Mouse (Mus musculus): ENCODE data around the gene Zfp691. TPM values are rescaled to one million over a fixed set of nuclear protein-coding genes. Genes with fewer than 3 reads are reported as not detected.

Gene Zfp691
- total and polyA plus RNA-seq, 2 experiments: 3.7 to 13.0 TPM

DNA sequence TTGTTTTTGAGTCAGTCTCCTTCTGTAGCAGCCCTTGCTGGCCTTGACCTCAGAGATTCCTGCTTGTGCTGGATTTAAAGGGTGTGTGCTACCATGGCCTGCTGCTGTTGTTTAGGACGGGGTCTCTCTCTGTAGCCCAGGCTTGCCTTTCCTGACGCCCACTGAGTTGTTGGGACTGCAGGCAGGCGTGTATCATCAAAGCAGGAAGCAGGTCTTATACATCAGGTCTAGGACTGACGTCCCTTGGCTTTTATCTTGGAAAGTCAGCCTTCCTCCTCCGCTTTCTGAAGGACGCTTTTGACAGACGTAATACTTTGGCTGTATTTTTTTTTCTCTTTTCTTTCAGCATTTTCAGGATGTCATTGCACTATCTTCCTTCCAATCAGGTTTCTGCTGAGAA is 8.1 kb downstream of the Zfp691 start:
- Histone ChIP-seq H3K27ac (replicated peaks; ENCODE audit: insufficient read depth, low read depth, low read length) (no peak overlapping the region), H3K27me3 (ENCODE audit: control insufficient read depth, insufficient read depth, low read length) (no peaks in the 10 kb centered on the region)
- WGBS: 70% methylated on average over 7 of the region's 7 CpGs

DNA sequence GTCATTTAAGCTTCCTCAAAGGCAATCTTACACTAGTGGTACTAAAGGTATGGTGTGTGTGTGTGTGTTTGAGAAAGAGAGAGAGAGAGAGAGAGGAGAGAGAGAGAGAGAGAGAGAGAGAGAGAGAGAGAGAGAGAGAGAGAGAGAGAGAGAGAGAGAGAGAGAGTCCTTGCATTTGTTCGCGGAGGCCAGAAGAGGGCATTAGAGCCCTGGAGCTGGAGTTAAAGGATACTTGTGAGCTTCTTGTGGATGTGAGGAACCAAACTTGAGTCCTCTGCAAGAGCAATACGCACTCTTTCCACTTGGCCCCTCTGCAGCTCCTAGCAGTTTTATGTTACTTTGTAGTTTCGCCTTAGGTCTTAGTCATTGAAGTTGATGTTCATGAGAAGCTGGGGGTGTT is 11.0 kb downstream of the Zfp691 start:
- DNase-seq (ENCODE audit: extremely low read depth, low read depth, low spot score): no peak
- Histone ChIP-seq H3K27me3 (ENCODE audit: control insufficient read depth, insufficient read depth, low read length) (no peaks in the 10 kb centered on the region), H3K27ac (replicated peaks; ENCODE audit: insufficient read depth, low read depth, low read length) (no peak overlapping the region), H3K4me1 (ENCODE audit: control insufficient read depth, insufficient read depth, low read length) (no peaks in the 10 kb centered on the region), H3K36me3 (ENCODE audit: control insufficient read depth, insufficient read depth, low read length) (no peaks in the 10 kb centered on the region), H3K79me2 (ENCODE audit: control insufficient read depth, insufficient read depth, low read length) (no peaks in the 10 kb centered on the region), H3K4me3 (ENCODE audit: insufficient read depth, low read depth, low read length) (no peak overlapping the region), H3K9ac (ENCODE audit: low read depth, low read length) (no peak overlapping the region)
- 83% methylated on average over 4 of the region's 4 CpGs for WGBS
- TF ChIP-seq POLR2A (IDR thresholded peaks at IDR 0.05; ENCODE audit: extremely low read depth, insufficient read depth, low read length): no peak
- no peak for TF ChIP-seq CTCF (IDR thresholded peaks at IDR 0.05; ENCODE audit: low read depth, low read length)

More for the DNA sequence above, 8.1 kb downstream of the Zfp691 start:
- no peak overlapping the region for H3K9ac ChIP-seq (ENCODE audit: low read depth, low read length)
- H3K4me1 ChIP-seq (ENCODE audit: control insufficient read depth, insufficient read depth, low read length): no peaks in the 10 kb centered on the region
- no peak overlapping the region for H3K4me3 ChIP-seq (ENCODE audit: insufficient read depth, low read depth, low read length)
- no peaks in the 10 kb centered on the region; the same call in 1 of the 2 replicates for H3K36me3 ChIP-seq (ENCODE audit: control insufficient read depth, insufficient read depth, low read length)
- no peaks in the 10 kb centered on the region for H3K79me2 ChIP-seq (ENCODE audit: control insufficient read depth, insufficient read depth, low read length)
- TF ChIP-seq POLR2A (IDR thresholded peaks at IDR 0.05; ENCODE audit: extremely low read depth, insufficient read depth, low read length) (no peak), CTCF (IDR thresholded peaks at IDR 0.05; ENCODE audit: low read depth, low read length) (no peak)
- no peak for DNase-seq (ENCODE audit: extremely low read depth, low read depth, low spot score)

DNA sequence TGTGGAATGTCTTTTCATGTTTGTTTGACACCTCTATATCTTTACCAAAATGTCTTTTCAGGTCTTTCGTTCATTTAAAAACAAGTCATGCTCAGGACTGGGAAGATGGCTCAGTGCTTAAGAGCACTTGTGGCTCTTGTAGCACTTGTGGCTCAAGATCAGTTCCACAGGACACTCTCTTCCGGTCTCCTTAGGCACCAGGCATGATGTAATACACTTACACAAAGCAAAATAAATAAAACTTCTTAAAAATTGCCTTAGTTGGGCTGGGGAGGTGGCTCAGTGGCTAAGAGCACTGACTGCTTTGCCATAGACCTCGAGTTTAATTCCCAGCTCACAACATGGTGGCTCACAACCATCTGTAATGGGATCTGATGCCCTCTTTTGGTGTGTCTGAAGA is 12.6 kb downstream of the Zfp691 start:
- H3K36me3 ChIP-seq (ENCODE audit: control insufficient read depth, insufficient read depth, low read length): no peaks in the 10 kb centered on the region
- H3K27ac ChIP-seq (replicated peaks; ENCODE audit: insufficient read depth, low read depth, low read length): no peak overlapping the region
- H3K9ac ChIP-seq (ENCODE audit: low read depth, low read length): no peak overlapping the region
- H3K79me2 ChIP-seq (ENCODE audit: control insufficient read depth, insufficient read depth, low read length): no peaks in the 10 kb centered on the region
- no peak for TF ChIP-seq POLR2A (IDR thresholded peaks at IDR 0.05; ENCODE audit: extremely low read depth, insufficient read depth, low read length)
- TF ChIP-seq CTCF (IDR thresholded peaks at IDR 0.05; ENCODE audit: low read depth, low read length): no peak
- no peaks in the 10 kb centered on the region for H3K4me1 ChIP-seq (ENCODE audit: control insufficient read depth, insufficient read depth, low read length)
- no peaks in the 10 kb centered on the region for H3K27me3 ChIP-seq (ENCODE audit: control insufficient read depth, insufficient read depth, low read length)
- DNase-seq (ENCODE audit: extremely low read depth, low read depth, low spot score): no peak
- no peak overlapping the region for H3K4me3 ChIP-seq (ENCODE audit: insufficient read depth, low read depth, low read length)
- WGBS: 77% methylated on average over 3 of the region's 3 CpGs

DNA sequence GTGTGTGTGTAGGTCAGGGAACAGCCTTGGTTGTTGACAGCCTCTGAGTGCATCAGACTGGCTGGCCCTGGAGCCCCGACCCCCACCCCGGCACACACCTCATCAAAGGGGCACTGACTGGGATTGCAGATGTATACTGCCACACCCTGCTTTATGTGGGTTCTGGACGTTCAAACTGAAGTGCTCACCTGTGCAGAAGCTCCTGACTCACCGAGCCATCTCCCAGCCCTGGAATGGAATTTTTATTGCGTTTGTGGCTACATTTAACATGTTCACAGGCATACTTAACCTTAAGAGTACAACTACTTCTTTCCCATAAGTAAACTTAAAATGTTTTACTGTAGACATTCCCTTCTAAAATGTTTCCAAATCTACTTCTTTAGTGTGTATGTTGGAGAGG is 16.1 kb downstream of the Zfp691 start:
- TF ChIP-seq CTCF (IDR thresholded peaks at IDR 0.05; ENCODE audit: low read depth, low read length) (no peak), POLR2A (IDR thresholded peaks at IDR 0.05; ENCODE audit: extremely low read depth, insufficient read depth, low read length) (no peak)
- Histone ChIP-seq H3K36me3 (ENCODE audit: control insufficient read depth, insufficient read depth, low read length) (no peaks in the 10 kb centered on the region), H3K79me2 (ENCODE audit: control insufficient read depth, insufficient read depth, low read length) (no peaks in the 10 kb centered on the region), H3K4me3 (ENCODE audit: insufficient read depth, low read depth, low read length) (no peak overlapping the region), H3K27me3 (ENCODE audit: control insufficient read depth, insufficient read depth, low read length) (no peaks in the 10 kb centered on the region), H3K9ac (ENCODE audit: low read depth, low read length) (no peak overlapping the region), H3K27ac (replicated peaks; ENCODE audit: insufficient read depth, low read depth, low read length) (no peak overlapping the region), H3K4me1 (ENCODE audit: control insufficient read depth, insufficient read depth, low read length) (no peaks in the 10 kb centered on the region)
- DNase-seq (ENCODE audit: extremely low read depth, low read depth, low spot score): no peak
- 79% methylated on average over 5 of the region's 5 CpGs for WGBS

DNA sequence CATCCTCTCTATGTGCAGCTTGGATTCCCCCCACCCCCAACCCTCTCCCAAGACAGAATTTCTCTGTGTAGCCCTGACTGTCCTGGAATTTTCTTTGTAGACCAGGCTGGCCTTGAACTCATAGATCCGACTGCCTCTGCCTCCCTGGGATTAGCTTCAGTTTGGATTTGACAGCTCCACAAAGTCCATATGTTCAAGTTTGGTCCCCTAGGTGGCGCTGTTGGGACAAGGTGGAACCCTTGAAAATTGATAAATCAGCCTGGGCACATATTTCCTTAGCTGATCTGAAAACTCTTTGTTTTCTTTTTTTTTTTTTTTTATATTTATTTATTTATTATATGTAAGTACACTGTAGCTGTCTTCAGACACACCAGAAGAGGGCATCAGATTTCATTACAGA is 16.8 kb downstream of the Zfp691 start:
- H3K36me3 ChIP-seq (ENCODE audit: control insufficient read depth, insufficient read depth, low read length): no peaks in the 10 kb centered on the region
- H3K27me3 ChIP-seq (ENCODE audit: control insufficient read depth, insufficient read depth, low read length): no peaks in the 10 kb centered on the region
- no peaks in the 10 kb centered on the region for H3K79me2 ChIP-seq (ENCODE audit: control insufficient read depth, insufficient read depth, low read length)
- no peak overlapping the region for H3K9ac ChIP-seq (ENCODE audit: low read depth, low read length)
- TF ChIP-seq POLR2A (IDR thresholded peaks at IDR 0.05; ENCODE audit: extremely low read depth, insufficient read depth, low read length) (no peak), CTCF (IDR thresholded peaks at IDR 0.05; ENCODE audit: low read depth, low read length) (peak; percentile 26; the same call in 1 of the 2 replicates)
- H3K4me3 ChIP-seq (ENCODE audit: insufficient read depth, low read depth, low read length): no peak overlapping the region
- H3K4me1 ChIP-seq (ENCODE audit: control insufficient read depth, insufficient read depth, low read length): no peaks in the 10 kb centered on the region
- DNase-seq (ENCODE audit: extremely low read depth, low read depth, low spot score): peak; percentile 43
- 42% methylated on average over 2 of the region's 2 CpGs for WGBS
- no peak overlapping the region for H3K27ac ChIP-seq (replicated peaks; ENCODE audit: insufficient read depth, low read depth, low read length)

DNA sequence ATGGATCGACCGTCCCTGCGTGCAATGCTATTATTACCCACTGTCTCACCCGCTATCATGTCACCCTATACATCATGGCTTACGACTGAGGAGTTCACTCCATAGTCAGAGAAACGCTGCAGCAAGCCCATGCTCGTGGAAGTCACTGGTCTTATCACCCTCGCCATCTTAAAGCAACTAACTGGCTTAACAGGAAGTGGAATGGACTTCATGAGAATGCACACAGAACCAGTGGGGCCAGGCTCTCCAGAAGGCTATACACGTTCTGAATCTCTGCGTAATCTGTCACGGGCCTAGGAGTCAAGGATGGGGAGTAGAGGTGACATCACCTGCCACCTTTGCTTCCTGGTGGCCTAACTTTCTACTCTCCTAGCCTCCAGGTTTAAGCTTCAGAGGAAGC is 25.3 kb downstream of the Zfp691 start:
- Histone ChIP-seq H3K4me1 (ENCODE audit: control insufficient read depth, insufficient read depth, low read length) (no peaks in the 10 kb centered on the region), H3K27me3 (ENCODE audit: control insufficient read depth, insufficient read depth, low read length) (no peaks in the 10 kb centered on the region), H3K9ac (ENCODE audit: low read depth, low read length) (no peak overlapping the region), H3K27ac (replicated peaks; ENCODE audit: insufficient read depth, low read depth, low read length) (no peak overlapping the region), H3K36me3 (ENCODE audit: control insufficient read depth, insufficient read depth, low read length) (no peaks in the 10 kb centered on the region), H3K4me3 (ENCODE audit: insufficient read depth, low read depth, low read length) (no peak overlapping the region), H3K79me2 (ENCODE audit: control insufficient read depth, insufficient read depth, low read length) (no peaks in the 10 kb centered on the region)
- TF ChIP-seq CTCF (IDR thresholded peaks at IDR 0.05; ENCODE audit: low read depth, low read length) (no peak), POLR2A (IDR thresholded peaks at IDR 0.05; ENCODE audit: extremely low read depth, insufficient read depth, low read length) (no peak)
- no peak for DNase-seq (ENCODE audit: extremely low read depth, low read depth, low spot score)
- 90% methylated on average over 11 of the region's 11 CpGs for WGBS
